Mouse (Mus musculus): ENCODE data around the gene Suv39h2.

Suv39h2 gene

DNA sequence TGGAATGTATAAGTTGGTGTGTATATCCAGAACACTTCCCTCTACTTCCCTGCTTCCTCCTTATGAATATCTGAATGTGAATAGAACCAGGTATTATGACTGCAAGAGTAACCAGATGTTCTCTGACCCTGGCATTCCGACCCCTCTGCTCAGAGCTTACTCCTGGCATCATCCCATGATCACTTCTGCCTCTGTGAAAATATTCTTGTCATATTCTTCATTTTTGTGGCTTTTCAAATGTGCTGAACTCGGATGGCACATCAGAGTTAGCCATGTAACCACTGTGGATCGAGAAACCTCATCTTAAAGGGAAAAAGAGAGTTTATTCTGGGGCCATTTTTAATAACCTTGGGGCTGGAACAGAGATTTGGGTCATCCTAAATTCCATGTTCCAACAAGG lies 52.3 kb downstream of the Suv39h2 start, which contains the start of gene Meig1:
TSS of gene Meig1 (minus strand) at position 101 of the 400 bp plus-strand sequence.
- DNase-seq (ENCODE audit: low spot score): no peak

GRCm38 (mm10) chr2:3420157-3420556 lies 54.7 kb downstream of the Suv39h2 start:
- DNase-seq (ENCODE audit: low spot score): no peak

DNA sequence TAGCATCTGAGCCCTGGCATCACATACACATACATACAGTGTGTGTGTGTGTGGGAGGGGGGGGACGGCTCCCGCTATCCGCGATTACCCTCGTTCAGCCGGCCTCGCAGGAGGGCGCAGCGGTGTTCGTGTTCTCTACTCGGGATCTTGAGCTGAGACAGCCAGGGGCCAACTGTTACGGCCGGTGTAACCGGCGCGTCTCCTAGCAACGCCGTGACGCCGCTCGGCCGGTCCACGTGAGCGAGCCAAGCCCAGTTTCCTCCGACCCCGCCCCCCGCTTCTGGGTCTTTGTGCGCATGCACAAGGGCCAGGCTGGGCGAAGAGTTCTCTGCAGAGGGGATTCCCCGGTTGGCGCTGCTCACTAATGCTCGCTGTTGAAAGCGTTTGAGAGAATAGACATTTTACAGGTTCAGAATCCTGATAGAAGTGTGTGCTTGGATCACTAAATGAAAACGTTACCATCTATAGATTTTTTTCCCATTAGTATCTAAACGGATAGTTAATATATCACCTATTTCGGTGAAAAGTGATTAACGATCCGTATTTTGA lies 55.9 kb downstream of the Suv39h2 start:
- DNase-seq (ENCODE audit: low spot score): peak; percentile 93

DNA sequence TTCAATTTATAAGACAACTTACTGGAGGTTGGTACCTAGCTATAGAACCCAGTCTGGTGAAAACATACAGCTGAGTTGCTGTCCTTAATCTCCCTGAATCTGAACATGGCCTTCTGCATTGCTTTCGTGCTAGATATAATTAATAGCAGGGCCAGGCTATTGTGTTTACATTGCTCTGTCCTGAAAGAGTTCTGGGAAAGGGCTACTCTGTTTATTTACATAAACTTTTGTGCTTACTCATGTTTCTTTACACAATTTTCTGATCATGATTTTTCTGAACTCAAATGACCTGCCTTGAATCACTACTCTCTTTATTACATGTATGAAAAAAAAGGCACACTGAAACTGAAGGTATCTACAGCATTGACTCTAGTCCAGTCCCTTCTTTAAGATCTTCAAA lies 59.2 kb downstream of the Suv39h2 start:
- DNase-seq (ENCODE audit: low spot score): no peak

DNA sequence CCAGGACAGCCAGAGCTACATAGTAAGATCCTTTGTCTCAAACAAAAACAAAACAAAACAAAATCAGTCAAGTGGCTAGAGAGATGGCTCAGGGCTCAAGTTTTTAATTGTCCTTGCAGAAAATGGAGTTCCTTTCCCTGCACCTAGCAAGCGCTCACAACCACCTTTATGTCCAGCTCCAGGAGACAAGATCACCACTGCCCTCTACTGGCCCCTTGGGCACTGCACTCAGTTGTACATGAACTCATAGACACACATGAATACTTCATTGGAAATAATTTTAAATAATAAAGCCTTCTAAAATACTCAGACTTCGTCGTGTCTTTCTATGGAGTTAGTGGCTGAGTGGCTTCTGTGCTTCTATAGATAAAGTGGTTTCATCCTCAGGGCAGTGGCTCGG lies 60.6 kb downstream of the Suv39h2 start:
- DNase-seq (ENCODE audit: low spot score): peak; percentile 14

DNA sequence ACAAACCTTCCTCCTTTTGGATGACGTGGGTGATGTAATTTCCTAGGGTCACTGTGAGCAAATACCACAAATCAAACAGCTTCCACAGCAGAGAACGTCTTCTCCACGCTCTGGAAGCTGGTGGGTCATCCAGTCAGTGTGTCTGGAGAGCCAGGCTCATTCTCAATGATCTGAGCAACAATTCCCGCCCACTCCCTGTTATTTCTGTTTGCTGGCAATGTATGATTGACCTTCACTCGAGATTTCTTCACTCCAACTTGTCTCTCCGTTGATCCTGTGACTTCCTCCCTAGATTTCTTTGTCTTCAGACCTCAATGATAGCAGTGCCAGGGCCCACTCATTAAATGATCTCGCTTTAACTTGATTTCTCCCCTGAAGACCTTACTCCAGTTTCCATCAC lies 67.1 kb downstream of the Suv39h2 start:
- no peak for DNase-seq (ENCODE audit: low spot score)

GRCm38 (mm10) chr2:3405981-3406380 lies 68.8 kb downstream of the Suv39h2 start:
- DNase-seq (ENCODE audit: low spot score): no peak

All from MN1 (cell line).